In the genomic region with DNA sequence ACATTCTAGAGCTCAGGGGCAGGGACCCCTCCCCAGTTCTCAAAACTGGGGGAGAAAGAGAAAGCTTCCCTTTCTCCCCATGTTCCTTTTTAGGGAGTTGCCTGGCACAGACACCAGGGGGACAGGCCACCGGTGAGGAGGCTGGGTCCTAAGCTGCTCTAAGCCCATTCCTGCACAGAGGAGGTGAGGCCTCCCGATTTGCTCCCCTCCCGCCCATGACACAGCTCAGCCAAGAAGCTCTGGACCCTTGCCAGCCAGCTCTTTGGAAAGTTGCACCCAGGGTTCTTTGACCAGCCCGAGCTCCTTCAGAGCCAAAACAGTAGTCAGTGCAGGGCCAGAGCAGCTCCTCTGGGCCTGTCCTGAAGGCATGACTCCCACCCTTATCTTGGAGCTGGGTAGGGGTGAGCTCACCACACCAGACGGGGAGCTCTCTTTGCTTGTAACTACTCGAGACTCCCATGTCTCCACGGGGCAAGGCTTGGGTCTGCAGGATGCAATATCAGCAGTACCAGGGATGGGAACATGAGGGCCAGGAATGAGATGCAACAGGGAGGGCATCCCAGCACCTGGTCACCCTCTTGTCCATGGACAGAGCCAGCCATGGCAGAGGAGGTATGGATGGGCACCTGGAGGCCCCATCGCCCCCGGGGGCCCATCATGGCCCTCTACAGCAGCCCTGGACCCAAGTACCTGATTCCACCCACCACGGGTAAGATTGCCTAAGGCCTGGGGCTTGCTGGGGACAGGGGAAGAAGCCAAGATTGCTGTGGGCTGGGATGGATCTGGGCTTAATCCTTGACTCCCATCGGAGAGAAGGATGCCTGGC, we compare ENCODE assay signal across 10 mouse cellular contexts. TPM values are rescaled to one million over a fixed set of nuclear protein-coding genes. Genes with fewer than 3 reads are reported as not detected.
DNase-seq lines count a peak whose midpoint lies in the region; ATAC-seq and TF ChIP-seq lines count a peak whose summit lies in the region.
"Had no signal": no experiment of that assay in that cellular context is flagged by ENCODE, and none has a peak within 500 bp of the region (broad histone marks: within the 10 kb centered on the region; RNA-seq: fewer than 3 reads in every experiment).

A gene (plus strand): TSS at position 51 of the 826 bp plus-strand sequence.

- H3K9me3 ChIP-seq in hindbrain, postnatal 0 days (ENCODE audit: low read length) = no peaks in the 10 kb centered on the region
- no peaks in the 10 kb centered on the region for H3K9me3 ChIP-seq in hindbrain, embryonic 10.5 days
- H3K9me3 ChIP-seq: neural tube, embryonic 12.5 days had no signal

- WGBS in hindbrain, postnatal 0 days = 59% methylated on average over 11 of the region's 11 CpGs
- 79% methylated on average over 11 of the region's 11 CpGs for WGBS in hindbrain, embryonic 10.5 days

- TF ChIP-seq CTCF in hindbrain, postnatal 0 days (IDR thresholded peaks at IDR 0.05; ENCODE audit: low read depth) = no peak

- no peaks in the 10 kb centered on the region for H3K27me3 ChIP-seq in hindbrain, postnatal 0 days (ENCODE audit: insufficient read depth, low read length)
- peaks cover 13% of the 10 kb centered on the region; the same call in 1 of the 2 replicates for H3K27me3 ChIP-seq in hindbrain, embryonic 10.5 days (ENCODE audit: insufficient read depth, poor library complexity, severe bottlenecking)
- H3K27me3 ChIP-seq: neural tube, embryonic 12.5 days had no signal

- 0 out of 2 replicates have a peak within 1 kb of the TSS, but pooled peaks have one; percentile 13 for H3K9ac ChIP-seq in hindbrain, postnatal 0 days (replicated peaks; ENCODE audit: low read length)
- H3K9ac ChIP-seq: liver, embryonic 14.5 days; neural tube, embryonic 12.5 days had no signal

- H3K4me1 ChIP-seq in hindbrain, postnatal 0 days (ENCODE audit: insufficient read depth, low read length) = no peaks in the 10 kb centered on the region
- peaks cover 3% of the 10 kb centered on the region; the same call in 1 of the 2 replicates for H3K4me1 ChIP-seq in hindbrain, embryonic 10.5 days (replicated peaks)
- H3K4me1 ChIP-seq: neural tube, embryonic 12.5 days had no signal

- no peak; the same call in 1 of the 2 replicates for ATAC-seq in hindbrain, postnatal 0 days

- H3K27ac ChIP-seq in hindbrain, postnatal 0 days = no peak within 1 kb of the TSS
- H3K27ac ChIP-seq in hindbrain, embryonic 10.5 days = no peak within 1 kb of the TSS
- H3K27ac ChIP-seq: liver, embryonic 14.5 days; neural tube, embryonic 12.5 days had no signal

- H3K36me3 ChIP-seq in hindbrain, postnatal 0 days (ENCODE audit: insufficient read depth, low read length) = peaks cover 14% of the 10 kb centered on the region; the same call in 1 of the 2 replicates
- H3K36me3 ChIP-seq in hindbrain, embryonic 10.5 days = peaks cover 18% of the 10 kb centered on the region

- H3K4me3 ChIP-seq in hindbrain, postnatal 0 days (ENCODE audit: low read length) = no peak within 1 kb of the TSS
- H3K4me3 ChIP-seq in hindbrain, embryonic 10.5 days = no peak within 1 kb of the TSS
- H3K4me3 ChIP-seq: neural tube, embryonic 12.5 days had no signal

- no peak within 1 kb of the TSS for H3K4me2 ChIP-seq in hindbrain, postnatal 0 days (ENCODE audit: low read depth, low read length)
- H3K4me2 ChIP-seq: neural tube, embryonic 12.5 days had no signal

- DNase-seq in hindbrain, postnatal 0 days (ENCODE audit: low spot score) = peak; percentile 55
- DNase-seq in hindbrain, embryonic 10.5 days (ENCODE audit: low spot score) = no peak
- DNase-seq in urinary bladder, postnatal 14 days (ENCODE audit: low spot score) = peak; percentile 43
- no peak for DNase-seq in urinary bladder, adult 18-20 months (ENCODE audit: low spot score in 2 of 2)
- peak; percentile 81 to 86 for DNase-seq in kidney, postnatal 25 days
- DNase-seq in yolk sac, embryonic 10.5 days (ENCODE audit: low spot score) = no peak
- no peak for DNase-seq in retina, embryonic 14.5 days (ENCODE audit: low spot score)

RNA-seq across cellular contexts. Expression of the gene that starts here (rescaled TPM):
- total RNA-seq in hindbrain, postnatal 0 days (2014; rRNA removed) = 0.18 and 0.42 TPM in 2 replicates
- polyA plus RNA-seq in hindbrain, postnatal 0 days (2015; fragmentation: Nextera tagmentation; extraction: Ambion mirVana) = 0.19 and 0.43 TPM in 2 replicates
- polyA plus RNA-seq in hindbrain, embryonic 10.5 days (2016; fragmentation: Nextera tagmentation; extraction: Ambion mirVana) = not detected in 2 replicates
- polyA plus RNA-seq: intestine, embryonic 14.5 days; liver, embryonic 14.5 days; neural tube, embryonic 12.5 days had no signal

Comparison
In these comparisons a context has a peak if more than half of its experiments do, and no peak if none do; other contexts are left out.
1. DNase-seq: peak in urinary bladder, postnatal 14 days (single experiment) and kidney, postnatal 25 days (2 of 2); none in hindbrain, embryonic 10.5 days (single experiment), urinary bladder, adult 18-20 months (0 of 2), yolk sac, embryonic 10.5 days (single experiment) and retina, embryonic 14.5 days (single experiment).
2. Peak in DNase-seq and H3K9ac ChIP-seq in hindbrain, postnatal 0 days; RNA of the gene not detected or under 1 TPM.